Mouse (Mus musculus) forebrain, embryonic 15.5 days (tissue): ENCODE data around the gene Fmod. TPM values are rescaled to one million over a fixed set of nuclear protein-coding genes. Genes with fewer than 3 reads are reported as not detected.

Experiments used
- ATAC-seq: fragments of 200-750 bp; cut with Nextera tagmentation; replicated peaks from 2 replicates; pipeline ENCODE4 v1.8.0; 2017; ENCODE audit warnings: mild to moderate bottlenecking, moderate TSS enrichment, moderate library complexity
- H3K27ac ChIP-seq: fragments of 300-500 bp; sonication (generic); replicated peaks from 2 replicates; pipeline ENCODE4 v1.5.1; 2015; ENCODE audit warnings: mild to moderate bottlenecking, inconsistent platforms
- H3K27me3 ChIP-seq: fragments of 300-500 bp; sonication (generic); 2 replicates; pipeline ENCODE4 v1.6.1; 2015; ENCODE audit warnings: inconsistent platforms
- H3K36me3 ChIP-seq: fragments of 300-500 bp; sonication (generic); 2 replicates; pipeline ENCODE4 v1.6.1; 2015; ENCODE audit warnings: mild to moderate bottlenecking, inconsistent platforms
- H3K4me1 ChIP-seq: fragments of 300-500 bp; sonication (generic); 2 replicates; pipeline ENCODE4 v1.6.1; 2015; ENCODE audit warnings: inconsistent platforms
- H3K4me2 ChIP-seq: fragments of 300-500 bp; sonication (generic); replicated peaks from 2 replicates; pipeline ENCODE4 v1.6.1; 2015; ENCODE audit warnings: mild to moderate bottlenecking, inconsistent platforms
- H3K4me3 ChIP-seq: fragments of 300-500 bp; sonication (generic); 2 replicates; pipeline ENCODE4 v1.5.1; 2015; ENCODE audit warnings: mild to moderate bottlenecking, inconsistent platforms
- H3K9ac ChIP-seq: fragments of 300-500 bp; sonication (generic); replicated peaks from 2 replicates; pipeline ENCODE4 v1.6.1; 2015; ENCODE audit warnings: mild to moderate bottlenecking, inconsistent platforms
- H3K9me3 ChIP-seq: fragments of 300-500 bp; sonication (generic); 2 replicates; pipeline ENCODE4 v1.6.1; 2016; ENCODE audit warnings: inconsistent platforms
- WGBS: fragments of 180-500 bp; shearing (Covaris S2); methylation state at CpG from one replicate; pipeline ENCODE4 v1.1.7; 2015; ENCODE audit warnings: mixed read lengths; 5-methylcytosine and 5-hydroxymethylcytosine counted together
- polyA plus RNA-seq: library from polyadenylated mRNA; unstranded; fragments of >200 nt; fragmentation: Nextera tagmentation; extraction: Ambion mirVana; gene quantifications from 2 replicates; pipeline ENCODE4 v1.2.1, GENCODE M21; 2015

The Fmod gene
- polyA plus RNA-seq, 1 experiment from 2014 or later, result 4.2 TPM

GRCm38 (mm10) chr1:134092852-134093770, 56.1 kb downstream of the Fmod start:
- H3K27ac ChIP-seq, result peak overlapping the region; percentile 75
- WGBS, result 2% methylated on average over 43 of the region's 43 CpGs
- peak overlapping the region; percentile 78 for H3K4me2 ChIP-seq
- H3K27me3 ChIP-seq, result no peaks in the 10 kb centered on the region
- H3K9me3 ChIP-seq, result no peaks in the 10 kb centered on the region
- H3K4me1 ChIP-seq, result peaks cover 57% of the 10 kb centered on the region
- peak; percentile 66 for ATAC-seq
- H3K4me3 ChIP-seq, result peak overlapping the region; percentile 48
- peak overlapping the region; percentile 58 for H3K9ac ChIP-seq
- H3K36me3 ChIP-seq, result no peaks in the 10 kb centered on the region

GRCm38 (mm10) chr1:134093771-134094526, 56.9 kb downstream of the Fmod start:
- peaks cover 66% of the 10 kb centered on the region for H3K4me1 ChIP-seq
- H3K9ac ChIP-seq, result no peak overlapping the region

GRCm38 (mm10) chr1:134095033-134095612, 58.1 kb downstream of the Fmod start:
- Histone ChIP-seq H3K27me3 (no peaks in the 10 kb centered on the region), H3K4me2 (no peak overlapping the region), H3K4me3 (no peak overlapping the region), H3K4me1 (peaks cover 76% of the 10 kb centered on the region), H3K36me3 (no peaks in the 10 kb centered on the region), H3K9ac (no peak overlapping the region), H3K9me3 (no peaks in the 10 kb centered on the region), H3K27ac (peak overlapping the region; percentile 93)
- 65% methylated on average over 7 of the region's 7 CpGs for WGBS
- ATAC-seq, result no peak

More at GRCm38 (mm10) chr1:134093771-134094526, 56.9 kb downstream of the Fmod start:
- H3K27ac ChIP-seq, result peak overlapping the region; percentile 75
- ATAC-seq, result no peak
- 65% methylated on average over 13 of the region's 13 CpGs for WGBS
- no peaks in the 10 kb centered on the region for H3K27me3 ChIP-seq
- no peak overlapping the region for H3K4me3 ChIP-seq
- no peak overlapping the region for H3K4me2 ChIP-seq
- no peaks in the 10 kb centered on the region for H3K36me3 ChIP-seq
- H3K9me3 ChIP-seq, result no peaks in the 10 kb centered on the region

GRCm38 (mm10) chr1:134095721-134096120, 58.7 kb downstream of the Fmod start:
- ATAC-seq, result no peak
- WGBS, result 63% methylated on average over 4 of the region's 4 CpGs

GRCm38 (mm10) chr1:134096264-134096934, 59.3 kb downstream of the Fmod start:
- Histone ChIP-seq H3K4me1 (peaks cover 76% of the 10 kb centered on the region), H3K9me3 (no peaks in the 10 kb centered on the region), H3K27ac (peak overlapping the region; percentile 93), H3K36me3 (no peaks in the 10 kb centered on the region), H3K4me3 (no peak overlapping the region), H3K9ac (no peak overlapping the region), H3K4me2 (peak overlapping the region; percentile 21; the same call in 1 of the 2 replicates), H3K27me3 (no peaks in the 10 kb centered on the region)
- peak; percentile 80 for ATAC-seq
- 10% methylated on average over 14 of the region's 14 CpGs for WGBS

More at GRCm38 (mm10) chr1:134095721-134096120, 58.7 kb downstream of the Fmod start:
- Histone ChIP-seq H3K9me3 (no peaks in the 10 kb centered on the region), H3K4me2 (peak overlapping the region; percentile 21; the same call in 1 of the 2 replicates), H3K9ac (no peak overlapping the region), H3K27me3 (no peaks in the 10 kb centered on the region), H3K4me3 (no peak overlapping the region), H3K36me3 (no peaks in the 10 kb centered on the region), H3K27ac (peak overlapping the region; percentile 93), H3K4me1 (peaks cover 76% of the 10 kb centered on the region)

GRCm38 (mm10) chr1:134097080-134097855, 60.2 kb downstream of the Fmod start:
- Histone ChIP-seq H3K4me3 (no peak overlapping the region), H3K9me3 (no peaks in the 10 kb centered on the region), H3K4me1 (peaks cover 76% of the 10 kb centered on the region), H3K4me2 (no peak overlapping the region), H3K9ac (no peak overlapping the region), H3K27me3 (no peaks in the 10 kb centered on the region), H3K36me3 (no peaks in the 10 kb centered on the region), H3K27ac (peak overlapping the region; percentile 93)
- WGBS, result 74% methylated on average over 7 of the region's 7 CpGs
- no peak for ATAC-seq

Other genes starting within 250 kb of the Fmod start
- gene Atp2b4, start 236.2 kb upstream of the Fmod start, polyA plus RNA-seq, result 8.6 and 10.4 TPM in 2 replicates
- gene Optc, start 129.3 kb upstream of the Fmod start, polyA plus RNA-seq, result 1.6 and 2.2 TPM in 2 replicates
- gene Prelp, start 115.8 kb upstream of the Fmod start, polyA plus RNA-seq, result 3.8 and 4.2 TPM in 2 replicates
- 69.4 and 76.8 TPM in 2 replicates for gene Btg2, start 41.9 kb downstream of the Fmod start, polyA plus RNA-seq
- 0.17 and 0.24 TPM in 2 replicates for gene Chit1, start 74.0 kb downstream of the Fmod start, polyA plus RNA-seq
- gene Chil1, start 144.9 kb downstream of the Fmod start, polyA plus RNA-seq, result 3.2 and 3.7 TPM in 2 replicates
- not detected in 2 replicates for gene Mybph, start 156.2 kb downstream of the Fmod start, polyA plus RNA-seq
- gene Adora1, start 198.2 kb downstream of the Fmod start, polyA plus RNA-seq, result 14.0 and 15.7 TPM in 2 replicates